Mouse (Mus musculus): ENCODE results near the gene Cfap299.

- TF ChIP-seq CTCF (conservative IDR thresholded peaks at IDR 0.05; ENCODE audit: low read length), result no peak
- TF ChIP-seq POU5F1 (IDR thresholded peaks at IDR 0.05; ENCODE audit: borderline replicate concordance, low read length), result no peak
These were observed 31.8 kb downstream of the Cfap299 start for GRCm38 (mm10) chr5:98360792-98361419.
